Mouse (Mus musculus) ES-E14 (cell line): ENCODE data around the gene 2900011O08Rik.

Source experiments
- HCFC1 ChIP-seq: IDR thresholded peaks from 2 replicates; pipeline ENCODE4 v1.6.1; 2012; ENCODE audit warnings: low read length, inconsistent platforms, borderline replicate concordance; ENCODE audit not compliant: insufficient read depth
- MAFK ChIP-seq: IDR thresholded peaks from 2 replicates; pipeline ENCODE4 v1.6.1; 2014; ENCODE audit warnings: mild to moderate bottlenecking, low read depth, low read length, inconsistent platforms; ENCODE audit not compliant: insufficient read depth
- ZC3H11A ChIP-seq: IDR thresholded peaks from 2 replicates; pipeline ENCODE4 v1.6.1; 2012; ENCODE audit warnings: low read depth, mild to moderate bottlenecking, inconsistent platforms, low read length, borderline replicate concordance
- ZNF384 ChIP-seq: IDR thresholded peaks from 2 replicates; pipeline ENCODE4 v1.6.1; 2012; ENCODE audit warnings: low read depth, low read length, inconsistent platforms

DNA sequence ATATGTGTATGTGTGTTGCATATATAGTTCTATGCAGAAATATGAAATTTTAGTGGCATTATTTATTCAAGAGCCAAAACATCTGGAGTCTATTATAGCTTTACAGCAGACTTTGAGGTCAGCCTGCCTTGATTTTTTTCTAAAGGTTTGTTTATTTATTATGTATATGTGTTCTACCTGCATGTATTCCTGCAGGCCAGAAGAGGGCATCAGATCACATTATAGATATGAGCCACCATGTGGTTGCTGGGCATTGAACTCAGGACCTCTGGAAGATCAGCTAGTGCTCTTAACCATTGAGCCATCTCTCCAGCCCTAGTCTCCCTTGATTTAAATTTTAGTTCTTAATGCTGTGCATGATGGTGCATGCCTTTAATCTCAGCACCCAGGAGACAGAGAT is 161.3 kb downstream of the 2900011O08Rik start:
- TF ChIP-seq MAFK (no peak), ZNF384 (no peak), HCFC1 (no peak), ZC3H11A (no peak)
